Mouse (Mus musculus) cerebellum, postnatal 25 days (tissue): ENCODE data around the gene Trnp1.
"Not testable (repeated sequence)": the region's sequence is repeated elsewhere in the genome, so short reads cannot be mapped to it uniquely, and the experiment has no call there.

Experiments used
- DNase-seq, 2 experiments: peaks; one replicate each; pipeline ENCODE4 v3.0.0; 2021; ENCODE audit warnings: mixed read lengths in 2 of 2

The Trnp1 gene

DNA sequence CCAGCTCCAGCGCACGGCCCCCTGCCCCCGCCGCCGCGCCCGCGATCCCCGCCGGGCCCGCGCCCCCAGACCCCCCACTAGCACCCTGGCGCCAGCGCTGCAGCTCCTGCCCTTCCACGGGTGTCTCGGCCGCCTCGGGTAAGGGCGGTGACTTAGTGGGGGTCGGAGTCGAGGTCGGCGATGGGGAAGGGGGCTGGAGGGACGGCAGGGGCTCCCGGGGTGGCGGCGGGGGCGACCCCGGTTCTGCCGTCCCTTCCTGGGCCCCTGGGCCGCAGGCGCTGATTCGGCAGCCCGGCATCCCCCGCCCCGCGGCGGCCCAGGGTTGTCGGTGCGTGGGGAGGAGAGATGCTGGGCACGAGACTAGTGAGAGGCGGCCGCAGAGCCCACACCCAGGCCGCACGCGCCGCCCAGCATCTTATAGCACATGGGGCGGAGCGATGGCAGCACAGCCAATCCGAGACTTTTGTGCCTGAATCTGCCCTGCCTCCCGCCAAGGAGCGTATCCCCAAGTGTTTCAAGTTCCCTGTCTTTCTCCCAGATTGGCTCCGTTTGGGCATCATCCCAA lies at the start of gene Trnp1:
Trnp1 (minus strand) TSS at position 391 of the 565 bp plus-strand sequence.
- peak; percentile 95 to 96 for DNase-seq

- peak; percentile 96 to 97 for DNase-seq
Measured at GRCm38 (mm10) chr4:133545272-133546231, 47.2 kb upstream of the Trnp1 start, which contains the start of gene Nudc. Gene Nudc, minus strand, starts transcription at chr4:133545996.

DNA sequence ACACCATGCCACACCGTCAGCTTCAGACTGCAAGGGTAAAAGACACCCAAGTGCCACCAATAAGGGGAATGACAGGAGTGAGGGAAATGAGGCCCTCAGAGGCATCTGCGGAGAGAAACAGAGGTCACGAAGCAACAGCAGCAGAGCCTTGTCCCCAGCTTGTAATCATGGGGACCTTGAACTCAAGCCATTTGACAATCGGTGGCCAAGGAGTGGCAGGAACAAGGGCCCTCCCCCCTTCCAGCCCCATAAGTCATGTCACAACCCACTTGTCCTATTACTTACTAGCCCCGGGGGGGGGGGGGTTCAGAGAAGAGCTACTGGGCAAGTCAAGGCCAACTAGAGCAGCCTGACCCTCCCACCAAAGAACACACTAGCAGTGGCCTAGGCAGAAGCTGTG lies 38.3 kb upstream of the Trnp1 start:
- no peak for DNase-seq

- DNase-seq, result no peak
Measured at GRCm38 (mm10) chr4:133536081-133536480, 37.7 kb upstream of the Trnp1 start.

GRCm38 (mm10) chr4:133532777-133533176 lies 34.4 kb upstream of the Trnp1 start:
- DNase-seq, result no peak

- DNase-seq, result no peak
Measured at GRCm38 (mm10) chr4:133527788-133528187, 29.4 kb upstream of the Trnp1 start.

- DNase-seq, result no peak
Measured at GRCm38 (mm10) chr4:133521502-133521901, 23.2 kb upstream of the Trnp1 start.

DNA sequence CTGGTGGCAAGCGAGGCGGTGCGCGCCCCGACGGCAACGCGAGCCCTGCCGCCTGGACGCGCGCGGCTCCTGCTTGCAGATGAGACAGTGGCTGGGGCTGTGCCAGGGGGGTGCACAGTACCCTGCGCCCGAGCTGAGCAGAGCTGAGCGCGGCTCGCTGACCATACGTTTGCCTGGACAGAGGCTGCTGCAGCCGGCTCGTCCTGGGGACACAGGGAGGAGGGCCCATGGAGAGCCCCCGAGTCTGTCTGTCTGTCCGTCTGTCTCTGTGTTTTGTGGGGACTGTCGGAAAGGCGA lies 21.0 kb upstream of the Trnp1 start:
- no peak for DNase-seq

- DNase-seq, result no peak
Measured at GRCm38 (mm10) chr4:133518601-133519368, 20.4 kb upstream of the Trnp1 start, which contains the start of gene Kdf1. Gene Kdf1, plus strand, starts transcription at chr4:133518963.

- peak; percentile 86 to 90 for DNase-seq
Measured at GRCm38 (mm10) chr4:133512972-133513371, 14.6 kb upstream of the Trnp1 start.

DNA sequence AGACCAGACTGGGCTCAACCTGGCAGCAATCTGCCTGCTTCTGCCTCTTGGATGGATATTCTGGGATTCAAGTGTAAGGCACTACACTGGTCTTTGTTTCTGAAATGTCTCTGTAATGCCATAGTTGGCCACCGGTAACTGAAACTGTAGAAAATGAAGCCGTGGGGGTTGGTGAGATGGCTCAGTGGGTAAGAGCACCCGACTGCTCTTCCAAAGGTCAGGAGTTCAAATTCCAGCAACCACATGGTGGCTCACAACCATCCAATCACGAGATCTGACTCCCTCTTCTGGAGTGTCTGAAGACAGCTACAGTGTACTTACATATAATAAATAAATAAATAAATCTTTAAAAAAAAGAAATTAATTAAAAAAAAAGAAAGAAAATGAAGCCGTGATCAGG lies 14.2 kb upstream of the Trnp1 start:
- DNase-seq, result not testable (repeated sequence)

- peak; percentile 45 to 48 for DNase-seq
Measured at GRCm38 (mm10) chr4:133511050-133511449, 12.7 kb upstream of the Trnp1 start.

GRCm38 (mm10) chr4:133508990-133509389 lies 10.6 kb upstream of the Trnp1 start:
- peak; percentile 80 to 84 for DNase-seq

GRCm38 (mm10) chr4:133506573-133506972 lies 8.2 kb upstream of the Trnp1 start:
- no peak for DNase-seq

DNA sequence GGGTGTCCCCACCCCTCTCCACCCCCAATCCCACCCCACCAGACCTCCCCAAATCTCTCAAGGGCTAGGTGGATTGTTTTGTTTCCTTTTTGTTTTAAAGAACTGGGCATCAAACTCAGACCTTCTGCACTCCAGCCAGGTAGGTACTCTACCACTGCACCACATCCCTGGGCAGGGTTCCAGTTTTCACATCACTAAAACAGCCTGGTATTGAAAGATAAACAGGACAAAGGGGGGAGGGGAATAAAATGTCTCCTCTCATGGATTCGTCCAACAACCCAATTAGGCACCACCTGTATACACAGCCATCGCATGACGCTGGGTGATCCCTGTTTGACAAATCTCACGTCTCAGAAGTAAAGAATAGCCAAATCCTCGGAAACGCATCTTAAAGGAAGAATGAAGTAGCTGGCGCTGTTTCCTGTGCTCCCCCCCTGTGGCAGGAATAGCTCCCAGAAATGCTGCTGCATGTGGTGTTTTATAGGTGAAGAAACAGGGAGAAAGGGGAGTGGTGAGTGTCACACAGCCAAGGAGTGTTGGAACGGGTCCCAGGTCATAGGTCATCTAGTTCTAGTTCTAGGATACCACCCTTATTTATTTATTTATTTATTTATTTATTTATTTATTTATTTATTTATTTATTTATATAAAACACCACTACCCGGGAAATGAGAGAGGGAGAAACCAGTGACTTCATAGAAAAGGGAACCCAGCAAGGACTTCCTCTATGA lies 6.6 kb upstream of the Trnp1 start:
- DNase-seq, result no peak

DNA sequence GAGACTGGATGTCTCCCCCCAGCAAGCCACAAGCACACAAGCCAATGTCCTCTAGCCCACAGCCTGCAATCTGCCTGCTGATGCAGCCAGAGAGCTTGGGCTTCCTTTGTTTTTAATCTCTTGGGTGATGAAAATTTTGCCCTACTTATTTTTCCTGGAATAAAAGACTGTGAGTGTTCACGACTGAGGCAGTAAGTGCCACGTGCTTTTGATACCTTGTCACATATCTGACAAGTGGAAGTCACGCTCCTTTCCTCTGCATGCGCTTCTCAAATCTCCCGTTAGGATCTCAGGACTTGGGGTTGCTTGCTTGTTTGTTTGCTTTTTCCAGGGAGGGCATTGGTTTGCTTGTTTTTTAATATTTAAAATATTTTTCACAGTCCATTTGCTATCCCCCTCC lies 6.0 kb upstream of the Trnp1 start:
- DNase-seq, result no peak

DNA sequence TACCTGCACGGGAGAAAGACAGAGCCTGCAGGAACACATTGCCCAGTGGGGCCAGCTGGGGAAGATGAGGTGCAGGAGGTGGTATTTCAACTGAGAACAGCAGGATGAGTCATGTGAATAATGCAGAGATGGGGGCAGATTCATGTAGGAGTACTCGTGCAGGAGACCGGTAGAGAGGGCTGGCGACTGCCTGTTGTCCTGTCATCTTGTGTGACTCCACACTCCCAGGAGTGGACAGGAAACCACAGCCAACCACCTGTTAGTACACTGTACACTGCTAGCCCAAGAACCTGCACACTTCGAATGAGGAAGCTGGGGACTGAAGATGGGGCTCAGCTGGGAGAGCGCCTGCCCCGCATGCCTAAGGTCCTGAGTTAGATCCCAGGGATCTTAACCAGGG lies 3.2 kb upstream of the Trnp1 start:
- no peak for DNase-seq

DNA sequence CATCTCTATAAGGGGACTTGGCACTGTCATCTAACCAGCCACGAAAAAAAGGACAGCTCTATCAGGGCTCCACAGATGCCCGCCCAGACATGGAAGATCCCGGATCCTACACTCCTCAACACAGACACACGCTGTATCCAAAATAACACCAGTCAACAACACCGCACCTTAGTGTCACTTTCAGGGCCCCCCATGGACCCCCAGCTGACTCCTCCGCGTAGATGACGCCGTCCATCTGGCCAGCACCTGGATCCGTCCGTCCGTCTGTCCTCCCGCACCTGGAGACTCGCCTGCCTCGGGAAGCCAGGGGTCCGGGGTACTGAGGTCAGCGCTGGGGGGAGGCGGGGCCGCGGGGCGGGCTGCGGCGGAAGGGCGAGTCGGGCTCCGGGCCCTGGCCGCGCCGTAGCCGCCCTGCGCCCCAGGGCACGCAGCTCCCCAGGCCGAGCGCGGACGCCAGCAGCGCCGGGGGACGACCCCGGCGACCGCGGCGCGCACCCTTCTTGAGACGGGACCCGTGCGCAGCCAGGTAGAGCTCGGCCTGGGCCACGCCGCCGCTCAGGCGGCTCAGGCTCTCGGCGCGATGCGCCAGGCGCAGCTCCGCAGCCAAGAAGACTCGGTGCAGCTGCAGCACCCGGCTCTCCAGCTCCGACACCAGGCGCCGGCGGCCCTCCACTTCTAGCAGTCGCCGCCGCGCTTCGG lies 740 bp downstream of the Trnp1 start:
- peak; percentile 74 to 80 for DNase-seq

GRCm38 (mm10) chr4:133496738-133497445 lies 1.5 kb downstream of the Trnp1 start:
- DNase-seq, result peak; percentile 67 to 70

DNA sequence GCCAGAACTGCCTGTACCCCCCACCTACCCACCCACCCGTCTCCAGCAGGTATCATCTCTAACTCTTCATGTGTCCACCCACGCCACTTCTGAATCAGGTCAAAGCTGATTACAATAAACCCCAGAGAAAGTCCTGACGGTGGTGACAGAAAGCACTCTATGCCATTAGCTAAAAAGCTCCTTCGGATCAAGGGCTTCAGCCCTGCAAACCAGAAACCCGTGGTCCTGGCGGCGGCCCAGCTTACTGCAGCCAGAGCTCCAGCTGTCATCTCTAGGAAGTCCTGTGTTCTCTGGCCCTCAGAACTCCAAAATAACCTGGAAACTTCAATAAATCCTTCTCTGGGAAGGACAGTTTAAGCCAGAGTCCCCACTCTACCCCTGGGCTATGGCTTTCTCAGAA lies 2.6 kb downstream of the Trnp1 start:
- DNase-seq, result peak; percentile 70 to 83

DNA sequence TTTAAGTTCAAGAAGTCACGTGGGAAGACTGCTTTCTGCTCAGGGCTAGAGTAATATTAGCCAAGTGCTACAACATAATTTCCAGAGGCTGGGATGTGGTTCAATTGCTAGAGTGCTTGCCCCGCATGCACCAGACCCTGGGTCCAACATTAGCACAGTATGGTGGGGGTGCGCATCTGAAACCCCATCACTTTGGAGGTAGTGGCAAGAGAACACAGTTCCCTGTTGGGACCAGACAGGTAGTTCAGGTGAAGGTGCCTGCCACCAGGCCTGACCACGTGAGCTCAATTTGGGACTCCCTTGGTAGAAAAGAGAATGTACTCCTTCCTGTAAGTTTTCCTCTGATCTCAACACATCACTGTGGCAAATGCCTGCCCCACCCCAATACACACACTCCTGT lies 3.5 kb downstream of the Trnp1 start:
- no peak for DNase-seq
